Mouse (Mus musculus) heart, adult 2 months (tissue): ENCODE measurements around the gene Ebf1.

ENCODE experiments used
- CTCF ChIP-seq: fragments of 200-600 bp; IDR thresholded peaks from 2 replicates; pipeline ENCODE4 v1.8.1; 2022; ENCODE audit warnings: antibody characterized with exemption, mild to moderate bottlenecking, moderate library complexity
- POLR2A ChIP-seq: fragments of 200-500 bp; IDR thresholded peaks from 2 replicates; pipeline ENCODE4 v1.6.1; 2011; ENCODE audit warnings: mild to moderate bottlenecking, low read depth, low read length, control low read depth; ENCODE audit not compliant: insufficient read depth

- TF ChIP-seq CTCF, result no peak
- TF ChIP-seq POLR2A, result no peak
These were observed 84.7 kb downstream of the Ebf1 start for GRCm38 (mm10) chr11:44701864-44702263.
